Mouse (Mus musculus): Measurements from ENCODE around the gene Ogdh.

GRCm38 (mm10) chr11:6319374-6319773, 27.9 kb downstream of the Ogdh start:
- no peak for TF ChIP-seq CTCF (IDR thresholded peaks at IDR 0.05; ENCODE audit: low read depth, low read length)
- TF ChIP-seq GATA1 (IDR thresholded peaks at IDR 0.05; ENCODE audit: borderline replicate concordance, low read length): no peak
- no peak for TF ChIP-seq POLR2AphosphoS5 (IDR thresholded peaks at IDR 0.05; ENCODE audit: insufficient replicate concordance, low read depth, low read length)
- TF ChIP-seq TAL1 (conservative IDR thresholded peaks at IDR 0.05; ENCODE audit: low read depth, low read length): no peak
- no peak for TF ChIP-seq GATA2 (IDR thresholded peaks at IDR 0.05; ENCODE audit: borderline replicate concordance, low read depth, low read length)
